Mouse (Mus musculus): ENCODE data around the gene Adamtsl1. TPM values are rescaled to one million over a fixed set of nuclear protein-coding genes. Genes with fewer than 3 reads are reported as not detected.

The Adamtsl1 gene
- total and polyA plus RNA-seq, 3 experiments = 0.05 TPM; not detected in 2

DNA sequence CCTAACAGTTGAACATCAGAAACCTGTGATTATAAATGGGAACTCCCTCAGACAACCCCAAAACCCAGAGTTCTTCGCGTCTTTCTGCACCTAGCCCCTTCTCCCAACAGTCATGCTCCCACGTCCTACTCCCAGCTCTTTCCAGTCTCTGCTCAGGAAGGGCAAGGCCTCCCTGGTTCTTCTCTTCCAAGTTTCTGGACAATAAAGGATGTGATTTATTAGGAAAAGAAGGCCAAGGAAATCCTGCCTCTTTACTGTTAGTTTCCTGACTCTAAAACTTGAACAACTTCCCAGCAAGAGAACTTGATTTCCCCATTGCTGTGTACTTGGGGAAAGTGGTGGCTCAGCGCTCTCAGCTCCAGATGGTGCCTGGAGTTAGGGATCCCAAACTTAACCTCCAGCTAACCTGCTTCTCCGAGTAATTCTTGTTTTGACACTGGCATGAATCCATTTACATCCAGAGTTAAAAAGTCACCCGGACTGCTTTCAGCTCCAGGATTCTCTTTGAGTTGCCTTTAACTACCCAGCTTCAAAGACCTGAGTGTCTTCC is 823.3 kb downstream of the Adamtsl1 start:
- Histone ChIP-seq H3K4me1 (ENCODE audit: insufficient read depth, low read depth, low read length) (no peaks in the 10 kb centered on the region), H3K36me3 (replicated peaks) (no peaks in the 10 kb centered on the region), H3K9me3 (replicated peaks) (no peaks in the 10 kb centered on the region), H3K4me3 (ENCODE audit: low read depth, low read length) (no peak overlapping the region), H3K27me3 (ENCODE audit: insufficient read depth, low read length) (no peaks in the 10 kb centered on the region)
- DNase-seq (ENCODE audit: low spot score) (no peak), ATAC-seq (ENCODE audit: extremely low read depth, insufficient number of reproducible peaks, low FRiP score, poor library complexity, severe bottlenecking) (no peak)
- no peak for TF ChIP-seq TAL1 (conservative IDR thresholded peaks at IDR 0.05; ENCODE audit: low read depth, low read length)
- TF ChIP-seq GATA2 (IDR thresholded peaks at IDR 0.05; ENCODE audit: borderline replicate concordance, low read depth, low read length) = no peak
- no peak for TF ChIP-seq POLR2AphosphoS5 (IDR thresholded peaks at IDR 0.05; ENCODE audit: insufficient replicate concordance, low read depth, low read length)
- TF ChIP-seq CTCF (IDR thresholded peaks at IDR 0.05; ENCODE audit: low read depth, low read length) = no peak
- TF ChIP-seq GATA1 (IDR thresholded peaks at IDR 0.05; ENCODE audit: borderline replicate concordance, low read length) = no peak

DNA sequence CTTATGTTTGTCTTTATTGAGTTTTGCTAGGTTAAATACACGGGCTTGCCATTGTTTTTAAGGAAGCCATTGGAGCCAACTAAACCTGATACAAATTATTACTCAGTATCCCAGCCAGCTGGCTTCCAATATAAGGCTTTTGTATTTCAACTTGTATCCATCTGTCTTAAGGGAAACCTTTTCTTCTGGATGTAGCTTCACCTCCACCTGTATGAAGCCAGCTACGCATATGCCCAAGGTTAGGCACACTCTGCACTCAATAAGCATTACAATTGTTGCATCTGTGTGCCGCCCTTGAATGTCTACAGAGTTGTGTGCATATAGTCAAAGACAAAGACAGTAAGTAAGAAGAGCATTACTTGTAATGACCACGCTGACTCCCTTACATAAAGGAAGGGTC is 835.4 kb downstream of the Adamtsl1 start:
- Histone ChIP-seq H3K27me3 (ENCODE audit: insufficient read depth, low read length) (no peaks in the 10 kb centered on the region), H3K4me1 (ENCODE audit: insufficient read depth, low read depth, low read length) (no peaks in the 10 kb centered on the region), H3K4me3 (ENCODE audit: low read depth, low read length) (no peak overlapping the region), H3K9me3 (replicated peaks) (no peaks in the 10 kb centered on the region), H3K36me3 (replicated peaks) (no peaks in the 10 kb centered on the region)
- ATAC-seq (ENCODE audit: extremely low read depth, insufficient number of reproducible peaks, low FRiP score, poor library complexity, severe bottlenecking) (no peak), DNase-seq (ENCODE audit: low spot score) (no peak)
- TF ChIP-seq GATA1 (IDR thresholded peaks at IDR 0.05; ENCODE audit: borderline replicate concordance, low read length) (no peak), GATA2 (IDR thresholded peaks at IDR 0.05; ENCODE audit: borderline replicate concordance, low read depth, low read length) (no peak), CTCF (IDR thresholded peaks at IDR 0.05; ENCODE audit: low read depth, low read length) (no peak), TAL1 (conservative IDR thresholded peaks at IDR 0.05; ENCODE audit: low read depth, low read length) (no peak), POLR2AphosphoS5 (IDR thresholded peaks at IDR 0.05; ENCODE audit: insufficient replicate concordance, low read depth, low read length) (no peak)

DNA sequence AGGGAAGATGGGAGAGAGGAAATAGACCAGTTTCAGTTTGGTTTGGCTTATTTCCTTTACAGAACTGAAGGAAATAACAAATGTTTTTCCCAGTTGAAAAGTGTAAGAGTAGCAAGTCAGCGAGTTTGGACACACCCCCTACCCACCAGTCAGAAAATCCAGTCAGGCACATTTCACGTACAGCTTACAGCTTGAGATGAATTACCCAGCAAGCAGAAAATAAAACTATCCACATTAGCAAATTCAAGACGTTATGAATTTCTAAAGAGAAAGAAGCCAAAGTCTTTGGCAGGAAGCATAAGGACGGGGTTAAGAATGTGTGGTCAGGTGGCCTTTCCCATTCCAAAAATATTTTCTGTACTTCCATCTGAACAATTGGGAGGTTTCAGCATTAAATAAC is 838.1 kb downstream of the Adamtsl1 start:
- Histone ChIP-seq H3K4me3 (ENCODE audit: low read depth, low read length) (no peak overlapping the region), H3K4me1 (ENCODE audit: insufficient read depth, low read depth, low read length) (no peaks in the 10 kb centered on the region), H3K9me3 (replicated peaks) (no peaks in the 10 kb centered on the region), H3K27me3 (ENCODE audit: insufficient read depth, low read length) (no peaks in the 10 kb centered on the region), H3K36me3 (replicated peaks) (no peaks in the 10 kb centered on the region)
- DNase-seq (ENCODE audit: low spot score) (no peak), ATAC-seq (ENCODE audit: extremely low read depth, insufficient number of reproducible peaks, low FRiP score, poor library complexity, severe bottlenecking) (no peak)
- TF ChIP-seq TAL1 (conservative IDR thresholded peaks at IDR 0.05; ENCODE audit: low read depth, low read length) = no peak
- no peak for TF ChIP-seq POLR2AphosphoS5 (IDR thresholded peaks at IDR 0.05; ENCODE audit: insufficient replicate concordance, low read depth, low read length)
- TF ChIP-seq GATA2 (IDR thresholded peaks at IDR 0.05; ENCODE audit: borderline replicate concordance, low read depth, low read length) = no peak
- TF ChIP-seq GATA1 (IDR thresholded peaks at IDR 0.05; ENCODE audit: borderline replicate concordance, low read length) = no peak
- no peak for TF ChIP-seq CTCF (IDR thresholded peaks at IDR 0.05; ENCODE audit: low read depth, low read length)

DNA sequence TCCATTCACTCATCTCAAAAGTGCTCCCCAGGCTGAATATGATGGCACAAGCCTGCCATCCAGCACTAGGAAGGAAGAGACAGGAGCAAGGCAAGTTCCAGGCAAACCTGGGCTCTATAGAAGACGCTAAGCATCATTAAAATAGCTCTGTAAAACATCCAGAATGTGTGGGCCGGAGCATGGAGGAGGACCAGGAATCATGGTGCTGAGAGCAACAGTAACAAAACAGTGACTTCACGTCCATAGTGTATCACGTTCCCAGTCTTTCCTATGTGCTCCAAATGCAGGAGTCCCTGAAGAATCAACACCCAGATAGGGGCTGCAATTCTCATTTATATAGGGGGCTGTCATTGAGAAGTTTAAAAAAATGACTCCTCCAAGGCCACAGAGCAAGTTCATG is 839.6 kb downstream of the Adamtsl1 start:
- no peak for DNase-seq (ENCODE audit: low spot score)
- H3K9me3 ChIP-seq (replicated peaks) = no peaks in the 10 kb centered on the region

DNA sequence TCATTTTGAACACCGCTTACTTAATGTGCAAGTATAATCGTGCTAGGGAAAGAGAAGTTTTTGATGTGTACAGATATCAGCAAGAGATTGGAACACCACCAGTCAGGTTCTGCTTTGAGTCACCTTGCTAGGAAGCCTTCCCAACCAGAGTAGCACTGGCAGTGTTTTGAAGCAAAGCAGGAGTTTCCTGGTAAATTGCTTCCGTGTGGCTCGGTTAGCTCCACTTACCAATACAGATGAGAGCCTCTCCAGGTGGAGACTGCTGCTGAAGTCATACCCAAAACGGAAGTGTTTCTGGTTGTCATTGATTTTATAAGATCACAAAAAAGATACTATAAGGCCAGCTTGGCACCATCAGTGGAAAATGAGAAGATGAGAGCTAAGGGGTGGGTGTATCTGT is 845.4 kb downstream of the Adamtsl1 start:
- ATAC-seq (ENCODE audit: extremely low read depth, insufficient number of reproducible peaks, low FRiP score, poor library complexity, severe bottlenecking) = no peak
- Histone ChIP-seq H3K36me3 (replicated peaks) (no peaks in the 10 kb centered on the region), H3K4me1 (ENCODE audit: insufficient read depth, low read depth, low read length) (no peaks in the 10 kb centered on the region), H3K4me3 (ENCODE audit: low read depth, low read length) (no peak overlapping the region), H3K9me3 (replicated peaks) (no peaks in the 10 kb centered on the region), H3K27me3 (ENCODE audit: insufficient read depth, low read length) (no peaks in the 10 kb centered on the region)
- TF ChIP-seq TAL1 (conservative IDR thresholded peaks at IDR 0.05; ENCODE audit: low read depth, low read length) (no peak), POLR2AphosphoS5 (IDR thresholded peaks at IDR 0.05; ENCODE audit: insufficient replicate concordance, low read depth, low read length) (no peak), GATA1 (IDR thresholded peaks at IDR 0.05; ENCODE audit: borderline replicate concordance, low read length) (no peak), GATA2 (IDR thresholded peaks at IDR 0.05; ENCODE audit: borderline replicate concordance, low read depth, low read length) (no peak), CTCF (IDR thresholded peaks at IDR 0.05; ENCODE audit: low read depth, low read length) (no peak)
- DNase-seq (ENCODE audit: low spot score) = no peak

More for the DNA sequence above, 839.6 kb downstream of the Adamtsl1 start:
- no peak for ATAC-seq (ENCODE audit: extremely low read depth, insufficient number of reproducible peaks, low FRiP score, poor library complexity, severe bottlenecking)
- no peaks in the 10 kb centered on the region for H3K27me3 ChIP-seq (ENCODE audit: insufficient read depth, low read length)
- no peaks in the 10 kb centered on the region for H3K4me1 ChIP-seq (ENCODE audit: insufficient read depth, low read depth, low read length)
- TF ChIP-seq GATA1 (IDR thresholded peaks at IDR 0.05; ENCODE audit: borderline replicate concordance, low read length) (no peak), TAL1 (conservative IDR thresholded peaks at IDR 0.05; ENCODE audit: low read depth, low read length) (no peak), POLR2AphosphoS5 (IDR thresholded peaks at IDR 0.05; ENCODE audit: insufficient replicate concordance, low read depth, low read length) (no peak)
- no peaks in the 10 kb centered on the region for H3K36me3 ChIP-seq (replicated peaks)
- H3K4me3 ChIP-seq (ENCODE audit: low read depth, low read length) = no peak overlapping the region

DNA sequence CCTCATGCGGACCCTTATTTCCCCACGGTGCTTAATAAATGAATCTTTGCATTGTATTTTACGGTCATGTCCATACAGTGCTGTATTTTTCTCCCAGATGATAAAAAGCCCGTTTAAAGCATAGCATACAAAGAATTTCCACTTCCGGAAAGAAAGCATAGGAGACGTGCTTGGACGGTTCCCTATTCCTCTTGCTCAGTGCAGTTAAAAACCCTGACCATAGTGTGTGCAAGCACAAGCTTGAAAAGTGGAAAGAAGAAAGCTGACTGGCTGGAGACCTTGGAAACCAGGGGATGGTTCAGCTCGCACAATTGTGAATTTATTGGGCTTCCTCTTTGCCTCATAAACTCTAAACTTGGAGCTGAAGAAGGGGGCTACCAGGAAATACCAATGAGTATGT is 855.1 kb downstream of the Adamtsl1 start:
- TF ChIP-seq CTCF (IDR thresholded peaks at IDR 0.05; ENCODE audit: low read depth, low read length) = no peak
- no peak for TF ChIP-seq POLR2AphosphoS5 (IDR thresholded peaks at IDR 0.05; ENCODE audit: insufficient replicate concordance, low read depth, low read length)
- TF ChIP-seq GATA1 (IDR thresholded peaks at IDR 0.05; ENCODE audit: borderline replicate concordance, low read length) = no peak
- TF ChIP-seq GATA2 (IDR thresholded peaks at IDR 0.05; ENCODE audit: borderline replicate concordance, low read depth, low read length) = no peak
- no peak for TF ChIP-seq TAL1 (conservative IDR thresholded peaks at IDR 0.05; ENCODE audit: low read depth, low read length)
- ATAC-seq (ENCODE audit: extremely low read depth, insufficient number of reproducible peaks, low FRiP score, poor library complexity, severe bottlenecking) (no peak), DNase-seq (ENCODE audit: low spot score) (no peak)
- no peaks in the 10 kb centered on the region for H3K4me1 ChIP-seq (ENCODE audit: insufficient read depth, low read depth, low read length)
- H3K9me3 ChIP-seq (replicated peaks) = no peaks in the 10 kb centered on the region
- H3K36me3 ChIP-seq (replicated peaks) = no peaks in the 10 kb centered on the region
- no peaks in the 10 kb centered on the region for H3K27me3 ChIP-seq (ENCODE audit: insufficient read depth, low read length)
- H3K4me3 ChIP-seq (ENCODE audit: low read depth, low read length) = no peak overlapping the region

Measured in G1E (cell line).